Mouse (Mus musculus): ENCODE results near the gene Zbtb33. TPM values are rescaled to one million over a fixed set of nuclear protein-coding genes. Genes with fewer than 3 reads are reported as not detected.

The Zbtb33 gene
- total RNA-seq, 2 experiments from 2014 or later: 22.5 to 26.7 TPM

Small RNA genes lying within 50 kb of the gene (microRNA-seq; reads per million reads assigned to microRNA genes)
- 0 reads per million in 2 experiments for gene Mir3110

Other genes with a start within 250 kb of the Zbtb33 start
- not detected for gene Btg1-ps1, start 171.0 kb upstream of the Zbtb33 start, total RNA-seq (2021)
- not detected for gene Btg1-ps2, start 146.7 kb upstream of the Zbtb33 start, total RNA-seq (2021)
- gene Rhox10, start 123.3 kb upstream of the Zbtb33 start, total RNA-seq (2021): not detected
- gene Rhox11, start 104.7 kb upstream of the Zbtb33 start, total RNA-seq (2021): not detected
- gene Rhox12, start 78.9 kb upstream of the Zbtb33 start, total RNA-seq (2021): not detected
- not detected for gene Rhox13, start 68.6 kb upstream of the Zbtb33 start, total RNA-seq (2021)
- 10 to 100 TPM; 17.7 to 23.5 TPM for gene Tmem255a, start 62.6 kb downstream of the Zbtb33 start, total RNA-seq (2021)
- not detected for gene Atp1b4, start 126.4 kb downstream of the Zbtb33 start, total RNA-seq (2021)

All from left cerebral cortex, adult 18-20 months (tissue).